Mouse (Mus musculus) frontal cortex, adult 2 months (tissue): Measurements from ENCODE around the gene Pofut1. TPM values are rescaled to one million over a fixed set of nuclear protein-coding genes. Genes with fewer than 3 reads are reported as not detected.
A peak's percentile ranks its signal among the peaks of the same experiment; 100 is the strongest.

Experiments used
- DNase-seq, 2 experiments: peaks; one replicate each; pipeline ENCODE4 v3.0.0; 2022; ENCODE audit warnings: low spot score in 1 of 2; ENCODE audit errors: extremely low spot score in 1 of 2
- polyA plus RNA-seq: library from polyadenylated mRNA; depleted of rRNA; stranded (reverse); fragments of >200 nt; gene quantifications from 2 replicates; pipeline ENCODE4 v1.2.3, GENCODE M21; 2012; rRNA removed

The Pofut1 gene
- polyA plus RNA-seq, 1 experiment: 19.0 TPM

DNA sequence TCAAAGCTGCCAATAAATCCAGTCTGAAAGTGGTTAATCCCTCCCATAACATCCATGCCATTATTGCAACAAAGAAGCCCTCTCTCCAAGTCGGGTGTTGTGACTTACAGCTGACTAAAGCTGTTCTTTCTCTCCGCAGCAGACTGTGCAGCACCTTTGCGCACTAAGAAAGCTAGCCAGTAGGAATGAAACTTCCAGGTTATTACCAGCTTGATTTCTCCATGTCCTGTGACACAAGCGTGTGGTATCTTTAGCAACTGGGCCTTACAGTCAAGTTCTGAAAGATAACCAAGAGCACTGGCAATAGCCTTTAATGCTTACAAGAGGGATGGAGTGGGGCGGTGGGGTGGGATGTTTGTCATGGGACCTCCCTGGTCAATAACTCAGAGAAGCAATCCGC lies 42.6 kb downstream of the Pofut1 start:
- no peak for DNase-seq

DNA sequence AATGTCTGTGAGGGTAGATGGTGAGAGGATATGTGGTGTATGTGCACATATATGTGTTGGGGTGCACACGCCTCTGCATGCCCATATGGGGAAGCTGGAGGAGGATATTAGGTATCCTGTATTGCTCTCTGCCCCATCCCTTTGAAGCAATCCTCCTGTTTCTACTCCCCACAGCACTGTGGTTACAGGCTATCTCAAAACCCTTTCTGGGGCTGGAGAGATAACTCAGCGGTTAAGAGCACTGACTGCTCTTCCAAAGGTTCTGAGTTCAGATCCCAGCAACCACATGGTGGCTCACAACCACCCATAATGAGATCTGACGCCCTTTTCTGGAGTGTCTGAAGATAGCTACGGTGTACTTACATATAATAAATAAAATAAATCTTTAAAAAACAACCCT lies 45.2 kb downstream of the Pofut1 start:
- DNase-seq: no peak

DNA sequence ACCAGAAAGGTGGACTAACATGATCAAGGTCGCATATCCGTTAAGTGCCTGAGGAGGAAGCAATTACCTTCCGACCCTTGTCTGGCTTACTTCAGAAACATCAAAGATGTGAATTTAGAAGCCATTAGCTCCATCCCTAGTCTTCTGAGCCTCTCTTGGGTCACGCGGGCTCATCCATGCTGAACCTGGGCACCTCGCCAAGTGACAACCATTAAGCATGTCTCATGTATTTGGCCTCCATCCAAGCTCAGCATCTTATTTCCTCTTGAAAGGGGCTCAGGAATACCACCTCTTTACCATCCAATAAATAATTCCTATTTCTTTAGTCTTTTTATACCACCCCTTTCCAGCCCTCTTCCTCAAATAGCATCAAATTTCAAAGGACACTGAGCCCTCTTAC lies 46.5 kb downstream of the Pofut1 start:
- DNase-seq: no peak

DNA sequence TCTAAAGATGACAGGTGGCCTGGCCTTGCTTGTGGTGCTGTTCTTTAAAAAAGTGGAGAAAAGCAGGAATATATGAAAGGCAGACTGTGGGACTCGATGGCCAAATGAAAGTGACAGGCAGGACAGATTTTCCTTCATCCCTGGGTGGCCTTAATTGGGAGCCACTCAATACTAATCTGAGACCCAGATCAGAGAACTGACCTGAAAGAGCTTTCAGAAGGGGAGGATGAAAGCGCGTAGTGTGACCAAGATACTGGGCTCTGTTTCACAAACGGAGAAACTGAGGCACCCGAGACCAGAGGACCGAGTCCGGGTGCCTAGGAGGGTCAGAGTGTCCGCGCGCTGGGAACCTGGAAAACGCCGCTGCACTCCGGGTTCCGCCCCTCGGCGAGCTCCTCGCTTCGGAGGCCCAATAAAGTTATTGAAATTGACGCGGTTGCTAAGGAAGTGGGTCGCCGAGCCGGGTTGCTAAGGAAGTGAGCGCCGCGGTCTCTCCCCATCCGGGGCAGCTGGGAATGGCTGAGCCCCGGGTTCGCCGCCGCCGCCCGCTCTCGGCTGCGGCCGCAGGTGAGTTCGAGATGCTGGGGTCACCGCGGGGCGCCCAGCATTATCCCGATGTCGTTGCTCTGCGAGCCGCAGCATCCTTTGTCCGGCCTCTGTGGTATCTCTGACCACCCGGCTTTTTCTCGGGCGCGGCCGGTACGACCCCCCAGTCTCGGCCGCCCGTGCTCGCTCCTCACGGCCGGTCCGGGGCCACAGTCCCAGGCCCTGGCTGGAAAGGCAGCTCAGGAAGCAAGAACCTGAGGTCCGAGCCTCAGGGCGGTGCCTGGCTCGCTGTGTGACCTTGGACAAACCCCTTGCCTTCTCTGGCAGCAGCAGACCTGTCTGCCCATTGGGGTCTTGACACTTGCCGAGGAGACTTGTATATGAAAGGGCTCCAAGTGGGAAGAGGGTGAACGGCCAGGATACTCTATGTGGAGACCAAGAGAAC lies 49.9 kb downstream of the Pofut1 start, which contains the start of gene Kif3b:
TSS of gene Kif3b (plus strand) at position 476 of the 991 bp plus-strand sequence.
- DNase-seq: peak; percentile 82 to 92

DNA sequence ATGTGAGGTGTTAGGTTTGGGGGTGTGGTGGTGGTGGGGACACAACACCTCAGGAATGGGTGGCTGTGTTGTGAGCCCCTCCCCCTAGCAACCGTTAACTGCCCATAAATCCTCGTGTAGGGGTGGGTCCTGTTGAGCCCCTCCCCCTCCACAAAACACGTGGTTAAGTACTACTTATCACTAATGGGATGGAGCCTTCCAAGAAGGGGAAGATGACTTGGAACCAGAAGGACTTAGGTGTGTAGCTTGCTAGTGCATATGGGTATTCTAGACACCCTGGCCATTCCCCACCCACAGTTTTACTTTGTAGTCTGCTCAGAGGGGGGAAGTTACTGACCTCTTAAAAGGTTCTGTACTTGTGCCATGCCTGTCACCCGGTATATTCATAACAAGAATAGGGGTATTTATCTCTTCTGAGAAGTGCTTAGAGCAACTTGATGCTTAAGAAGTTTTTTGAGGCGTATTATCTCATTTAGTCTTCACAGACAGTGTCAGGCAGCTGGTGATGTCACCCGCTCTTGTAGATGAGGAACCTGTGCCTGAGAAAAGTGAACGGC lies 51.0 kb downstream of the Pofut1 start:
- no peak for DNase-seq

DNA sequence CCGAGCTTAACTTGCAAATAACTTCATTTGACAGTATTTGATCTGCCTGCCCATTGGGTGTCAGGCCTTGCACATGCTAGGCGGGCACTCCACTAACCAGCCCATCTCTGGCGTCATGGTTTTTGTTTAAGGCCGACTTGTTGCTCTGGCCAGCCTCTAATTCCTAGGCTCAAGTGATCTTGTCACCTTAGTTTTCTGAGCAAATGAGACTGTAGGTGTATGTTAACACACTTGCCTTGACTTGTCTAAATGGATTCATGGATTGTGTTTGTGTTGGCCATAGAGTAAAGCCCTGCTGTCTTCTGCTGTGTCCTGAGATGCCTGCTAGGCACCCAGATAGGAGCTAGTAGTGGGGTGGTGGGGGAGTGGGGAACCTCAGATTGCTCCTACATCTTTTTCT lies 53.9 kb downstream of the Pofut1 start:
- DNase-seq: no peak

DNA sequence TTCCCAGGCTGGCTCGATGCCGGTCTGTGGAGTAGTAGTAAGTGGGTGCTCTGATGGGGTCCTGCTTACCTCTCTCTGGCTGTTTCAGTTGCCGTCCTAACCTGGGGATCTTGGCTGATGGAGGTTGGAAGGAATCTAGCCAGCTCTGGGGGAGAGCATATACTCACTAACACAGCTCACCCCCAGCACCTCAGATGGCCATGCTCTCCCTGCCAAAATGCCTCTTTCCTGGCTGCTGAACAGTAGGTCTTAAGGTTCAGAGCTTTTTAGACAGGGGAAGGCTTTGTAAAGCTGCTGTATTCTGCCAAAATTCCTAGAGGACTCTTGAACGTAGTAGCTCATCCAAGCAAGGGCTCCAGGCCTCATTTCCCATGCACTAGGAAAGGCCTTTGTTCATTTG lies 56.4 kb downstream of the Pofut1 start:
- no peak for DNase-seq

DNA sequence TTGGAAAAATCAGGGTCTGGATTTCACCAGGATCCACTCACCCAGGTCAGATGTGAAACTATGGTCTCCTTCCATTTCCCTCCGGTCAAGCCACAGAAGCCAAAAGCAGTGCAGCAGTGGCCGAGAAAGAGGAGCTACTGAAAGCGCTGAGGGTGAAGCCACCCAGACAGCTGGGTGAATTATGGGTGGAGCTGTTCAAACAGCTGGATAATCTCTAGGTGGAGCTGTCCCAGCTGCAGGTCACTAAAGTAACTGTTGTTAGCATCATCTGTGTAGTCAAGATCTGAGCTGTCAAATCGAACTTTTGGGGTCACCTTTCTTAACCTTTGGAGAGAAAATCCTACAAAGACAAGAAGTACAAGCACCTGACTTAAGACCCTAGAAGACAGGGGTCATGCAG lies 57.1 kb downstream of the Pofut1 start:
- no peak for DNase-seq

DNA sequence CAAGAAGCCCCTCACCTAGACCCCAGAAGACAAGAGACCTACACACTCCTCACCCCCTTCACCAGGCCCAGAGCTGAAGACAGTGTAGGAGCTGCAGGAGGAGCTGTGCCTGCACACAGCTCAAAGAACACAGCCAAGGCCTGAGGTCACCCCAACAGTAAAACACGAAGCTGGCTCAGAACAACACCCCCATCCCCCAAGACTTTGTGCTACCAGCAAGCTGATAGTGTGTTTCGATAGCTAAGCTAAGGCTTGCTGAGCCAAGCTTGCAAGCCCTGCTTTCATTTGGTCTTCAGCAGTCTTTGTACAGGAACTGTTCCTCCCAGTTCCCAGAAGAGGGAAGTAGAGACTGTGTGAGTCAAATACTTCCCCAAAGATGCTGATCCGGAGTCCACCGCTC lies 57.5 kb downstream of the Pofut1 start:
- no peak for DNase-seq

DNA sequence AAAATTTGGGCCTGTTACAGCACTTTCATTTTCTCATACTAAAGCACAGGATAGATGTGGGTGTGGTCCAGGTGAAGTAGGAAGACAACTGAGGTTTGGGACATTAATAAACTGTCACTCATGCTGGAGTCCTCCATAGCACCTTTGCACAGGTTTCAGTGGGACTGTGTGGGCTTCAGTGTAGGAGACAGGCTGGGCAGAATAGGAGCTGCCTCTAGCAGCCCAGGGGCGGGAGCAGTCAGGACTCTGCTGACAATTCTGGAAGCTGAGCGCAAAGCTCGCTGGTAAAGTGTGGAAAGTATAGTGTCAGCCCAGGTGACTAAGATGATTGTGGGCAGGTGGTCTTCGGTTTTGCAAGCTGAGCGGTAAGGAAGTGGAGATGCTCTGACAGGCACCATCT lies 59.8 kb downstream of the Pofut1 start:
- no peak for DNase-seq

DNA sequence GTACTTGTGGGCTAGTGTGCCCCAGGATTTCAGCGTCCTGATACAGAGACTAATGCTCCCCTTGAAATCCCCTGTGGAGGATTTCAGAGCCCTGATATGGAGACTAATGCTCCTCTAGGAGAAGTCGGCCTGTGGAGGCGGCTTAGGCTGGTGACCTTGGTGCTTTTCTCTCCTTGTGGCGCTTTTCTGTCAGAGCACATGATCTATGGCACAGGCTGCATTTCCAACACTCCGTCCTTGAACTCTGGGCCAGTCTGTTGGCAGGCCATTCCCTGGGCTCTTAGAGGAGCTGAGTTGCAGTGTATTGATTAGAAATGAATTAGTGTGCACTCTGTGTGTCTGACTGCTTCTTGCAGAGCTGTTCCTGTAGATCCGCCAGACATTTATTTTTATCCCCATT lies 63.9 kb downstream of the Pofut1 start:
- DNase-seq: no peak

DNA sequence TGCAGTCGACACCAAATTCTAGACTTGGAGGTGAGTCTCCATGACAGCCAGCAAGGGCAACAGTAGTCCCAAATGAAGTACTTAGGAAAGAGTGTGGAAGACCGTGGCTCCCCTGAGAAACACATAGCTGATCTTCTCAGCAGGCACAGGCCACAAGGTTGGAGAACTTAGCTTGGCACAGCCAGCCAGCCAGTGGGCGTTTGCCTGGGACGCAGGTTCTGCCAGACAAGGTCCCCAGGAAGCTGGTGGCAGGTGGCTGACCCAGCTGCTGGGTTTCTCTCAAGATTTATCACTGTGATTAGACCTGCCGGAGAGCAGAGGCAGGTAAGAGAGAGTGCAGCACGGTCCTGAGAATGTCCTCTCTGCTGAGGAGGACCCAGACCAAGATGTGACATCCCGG lies 67.3 kb downstream of the Pofut1 start:
- no peak for DNase-seq

DNA sequence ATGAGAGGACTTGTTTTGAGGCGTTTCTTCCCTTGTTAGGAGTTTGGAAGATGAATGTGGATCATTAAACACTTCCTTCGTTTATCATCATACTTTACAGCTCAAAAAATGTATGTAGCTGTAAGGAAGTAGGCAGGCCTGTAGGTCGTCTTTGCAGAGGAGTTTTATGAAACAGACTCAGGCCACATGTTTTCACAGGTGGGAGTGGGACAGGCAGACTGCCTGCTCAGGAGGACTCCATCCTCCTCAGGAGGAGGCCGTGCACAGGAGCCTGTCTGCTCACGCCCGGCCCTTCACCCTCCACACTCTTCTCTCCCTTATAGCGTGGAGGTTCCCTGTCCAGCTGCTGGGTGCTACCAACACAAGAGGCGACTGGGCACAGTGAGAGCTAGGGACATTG lies 67.8 kb downstream of the Pofut1 start:
- no peak for DNase-seq

DNA sequence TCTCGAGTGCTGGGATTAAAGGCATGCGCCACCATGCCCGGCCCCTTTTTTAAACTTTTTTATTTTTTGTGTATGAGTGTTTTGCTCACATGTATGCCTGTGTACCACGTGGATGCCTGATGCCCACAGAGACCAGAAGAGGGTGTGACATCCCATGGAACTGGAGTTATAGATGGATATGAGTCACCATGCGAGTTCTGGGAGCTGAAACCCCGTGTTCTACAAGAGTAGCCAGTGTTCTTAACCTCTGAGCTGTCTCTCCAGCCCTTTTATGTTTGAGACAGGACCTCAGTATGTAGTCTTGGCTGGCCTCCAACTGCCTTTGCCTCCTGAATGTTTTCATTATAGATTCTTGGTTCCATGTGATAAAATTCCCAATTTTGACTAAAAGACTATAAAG lies 68.9 kb downstream of the Pofut1 start:
- DNase-seq: no peak

DNA sequence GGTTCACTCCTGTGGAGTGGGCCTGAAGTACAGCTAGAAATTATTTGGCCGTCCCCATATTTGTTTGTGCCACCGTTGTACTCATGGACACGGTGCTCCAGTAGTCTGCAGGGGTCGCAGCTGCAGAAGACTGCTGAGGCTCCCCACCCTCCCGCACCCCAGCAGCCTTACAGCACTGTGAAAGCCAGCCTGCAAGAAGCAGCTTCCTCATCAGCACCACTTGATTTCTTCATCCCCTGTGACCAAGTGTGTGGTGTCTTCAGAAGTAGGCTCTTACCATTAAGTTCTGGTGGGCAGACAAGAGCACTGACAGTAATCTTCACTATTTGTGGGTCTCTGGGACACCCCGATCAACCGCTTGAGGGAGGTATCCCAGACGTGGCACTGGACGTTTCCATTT lies 71.6 kb downstream of the Pofut1 start:
- no peak for DNase-seq

DNA sequence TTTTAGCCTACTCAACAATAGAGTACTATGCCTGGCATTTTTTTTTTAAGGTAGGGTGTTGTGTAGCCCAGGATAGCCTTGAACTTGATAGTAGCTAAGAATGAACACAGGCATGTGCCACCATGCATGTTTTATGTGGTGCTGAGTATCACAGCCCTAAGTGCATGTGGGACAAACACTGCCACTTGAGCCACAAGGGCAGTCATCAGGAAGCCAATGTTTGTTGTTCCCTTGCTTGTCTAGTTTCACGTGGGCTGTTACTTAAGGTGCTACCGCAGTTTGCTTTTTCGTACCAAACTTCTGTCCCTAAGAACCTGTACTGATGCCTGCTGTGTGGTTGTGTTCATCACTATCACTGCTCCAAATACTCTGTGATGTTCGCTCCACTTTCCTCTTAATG lies 77.1 kb downstream of the Pofut1 start:
- no peak for DNase-seq

DNA sequence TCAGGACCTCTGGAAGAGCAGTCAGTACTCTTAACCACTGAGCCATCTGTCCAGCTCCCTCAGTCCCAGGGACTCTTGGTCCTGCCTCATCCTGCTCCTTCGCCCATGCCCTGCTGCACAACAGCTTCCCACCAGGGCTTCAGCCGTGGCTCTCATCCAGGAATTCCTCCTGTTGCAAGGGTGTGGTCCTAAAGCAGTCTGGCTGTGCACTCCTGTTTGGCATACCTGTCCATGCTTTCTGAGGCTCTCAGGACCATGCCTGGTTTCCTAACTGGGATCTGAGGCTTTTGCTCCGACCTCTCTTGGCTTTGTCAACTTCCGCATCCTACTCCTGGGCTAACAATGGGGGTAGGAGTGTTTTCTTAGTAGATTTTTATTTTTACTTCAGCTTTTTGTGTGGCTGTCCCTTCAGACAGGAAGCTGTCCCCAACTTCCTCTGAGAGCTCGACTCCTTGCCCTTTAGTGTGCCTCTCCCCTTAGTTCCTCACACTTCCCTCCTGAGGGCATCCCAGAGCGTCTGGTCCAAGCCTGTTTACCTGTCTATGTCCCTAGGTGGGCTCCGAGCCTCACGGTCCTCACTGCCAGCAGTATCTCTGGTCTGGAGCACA lies 77.8 kb downstream of the Pofut1 start:
- no peak for DNase-seq

Other genes starting within 250 kb of the Pofut1 start
- 86.3 and 86.6 TPM in 2 replicates for gene Pdrg1, start 226.1 kb upstream of the Pofut1 start, polyA plus RNA-seq
- 1.5 and 1.8 TPM in 2 replicates for gene Xkr7, start 209.7 kb upstream of the Pofut1 start, polyA plus RNA-seq
- gene Ccm2l, start 175.6 kb upstream of the Pofut1 start, polyA plus RNA-seq: 12.2 and 16.4 TPM in 2 replicates
- 2.2 and 2.9 TPM in 2 replicates for gene Hck, start 133.1 kb upstream of the Pofut1 start, polyA plus RNA-seq
- gene Tm9sf4, start 80.2 kb upstream of the Pofut1 start, polyA plus RNA-seq: 69.2 and 70.6 TPM in 2 replicates
- 23.4 and 24.8 TPM in 2 replicates for gene Tspyl3, start 16.1 kb upstream of the Pofut1 start, polyA plus RNA-seq
- gene Plagl2, start 107 bp upstream of the Pofut1 start, polyA plus RNA-seq: 4.4 and 4.9 TPM in 2 replicates
- 32.5 and 34.7 TPM in 2 replicates for gene Kif3b, start 49.9 kb downstream of the Pofut1 start, polyA plus RNA-seq
- 21.4 and 23.1 TPM in 2 replicates for gene Asxl1, start 104.3 kb downstream of the Pofut1 start, polyA plus RNA-seq